Mouse (Mus musculus): ENCODE measurements around the gene Rilpl1. TPM values are rescaled to one million over a fixed set of nuclear protein-coding genes. Genes with fewer than 3 reads are reported as not detected.

Gene Rilpl1
- polyA plus RNA-seq, 1 experiment, result 3.6 TPM

DNA sequence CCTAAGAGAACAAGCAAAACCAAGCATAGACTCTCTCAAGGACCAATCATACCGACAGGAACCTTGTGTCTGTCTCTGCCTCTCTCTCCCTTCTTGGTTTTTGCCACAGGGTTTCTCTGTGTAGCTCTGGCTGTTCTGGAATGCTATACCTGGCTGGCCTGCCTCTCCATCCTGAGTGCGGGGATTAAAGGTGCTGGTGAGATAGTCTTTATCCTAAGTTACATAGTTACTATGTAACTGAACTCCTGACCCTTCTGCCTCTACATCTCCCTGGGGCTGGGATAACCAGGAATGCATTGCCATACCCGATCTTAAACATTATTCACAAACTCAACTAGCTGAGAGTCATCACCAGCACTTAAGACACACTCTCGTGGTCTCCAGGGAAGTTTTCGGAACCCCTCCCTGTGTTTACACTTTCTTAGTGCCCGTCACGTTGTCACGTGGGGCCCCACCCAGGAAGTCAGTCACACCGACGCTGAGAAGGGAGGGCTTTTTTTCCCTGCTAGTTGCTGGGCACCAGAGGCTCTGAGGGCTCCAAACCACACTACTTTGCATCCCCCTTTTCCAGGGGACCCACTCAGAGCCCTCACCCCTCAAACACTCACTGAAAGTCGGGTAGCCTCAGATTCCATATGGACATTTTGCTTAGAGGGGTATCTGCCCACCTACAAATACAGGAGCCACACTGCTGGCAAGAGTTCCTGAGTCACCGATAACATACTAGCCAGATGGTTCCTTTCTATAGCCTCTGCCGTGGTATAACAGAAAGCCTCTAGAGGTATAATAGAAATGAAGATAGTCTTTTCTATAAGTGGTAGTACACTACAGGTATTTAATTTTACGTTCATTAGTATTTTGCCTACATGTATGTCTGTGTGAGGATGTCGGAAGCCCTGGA is 34.3 kb downstream of the Rilpl1 start:
- WGBS, result 35% methylated on average over 15 of the region's 15 CpGs
- Histone ChIP-seq H3K4me1 (ENCODE audit: control insufficient read depth, insufficient read depth, insufficient read length) (peaks cover 19% of the 10 kb centered on the region; the same call in 1 of the 2 replicates), H3K27ac (ENCODE audit: insufficient read depth, low read length) (peak overlapping the region; percentile 65), H3K36me3 (ENCODE audit: control insufficient read depth, insufficient read depth, low read length) (no peaks in the 10 kb centered on the region), H3K27me3 (ENCODE audit: control insufficient read depth, insufficient read depth, low read length) (no peaks in the 10 kb centered on the region), H3K4me3 (ENCODE audit: extremely low read depth, insufficient read depth, insufficient read length) (no peak overlapping the region)
- TF ChIP-seq CTCF (IDR thresholded peaks at IDR 0.05; ENCODE audit: extremely low read depth, insufficient read depth, insufficient read length, insufficient replicate concordance) (no peak), POLR2A (IDR thresholded peaks at IDR 0.05; ENCODE audit: low read depth, low read length) (no peak)
- DNase-seq (ENCODE audit: low read depth in 1 of 2, low spot score in 2 of 2), result peak; percentile 51 to 81

DNA sequence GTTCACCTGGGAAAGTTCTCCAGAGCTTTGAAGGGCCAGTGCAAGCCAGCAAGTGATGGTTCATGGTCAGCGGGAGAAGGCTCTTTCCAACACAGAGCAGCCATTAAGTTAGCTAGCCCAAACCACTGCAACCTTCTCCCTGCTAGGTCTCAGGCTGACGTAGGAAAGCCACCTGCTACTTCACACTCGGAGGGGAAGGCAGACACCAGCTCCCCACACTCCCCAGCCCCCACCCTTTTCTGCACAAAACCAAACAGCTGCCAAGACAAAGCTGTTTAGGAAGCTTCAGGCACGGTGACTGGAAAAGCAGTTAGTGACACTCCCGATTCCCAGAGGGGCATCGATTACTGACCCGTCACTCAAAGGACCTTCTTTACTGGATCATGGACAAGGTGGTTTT is 35.6 kb downstream of the Rilpl1 start:
- Histone ChIP-seq H3K4me3 (ENCODE audit: extremely low read depth, insufficient read depth, insufficient read length) (no peak overlapping the region), H3K27ac (ENCODE audit: insufficient read depth, low read length) (no peak overlapping the region), H3K27me3 (ENCODE audit: control insufficient read depth, insufficient read depth, low read length) (no peaks in the 10 kb centered on the region), H3K36me3 (ENCODE audit: control insufficient read depth, insufficient read depth, low read length) (no peaks in the 10 kb centered on the region), H3K4me1 (ENCODE audit: control insufficient read depth, insufficient read depth, insufficient read length) (peaks cover 16% of the 10 kb centered on the region; the same call in 1 of the 2 replicates)
- no peak for DNase-seq (ENCODE audit: low read depth in 1 of 2, low spot score in 2 of 2)
- WGBS, result 63% methylated on average over 7 of the region's 7 CpGs
- TF ChIP-seq CTCF (IDR thresholded peaks at IDR 0.05; ENCODE audit: extremely low read depth, insufficient read depth, insufficient read length, insufficient replicate concordance), result no peak
- TF ChIP-seq POLR2A (IDR thresholded peaks at IDR 0.05; ENCODE audit: low read depth, low read length), result no peak

DNA sequence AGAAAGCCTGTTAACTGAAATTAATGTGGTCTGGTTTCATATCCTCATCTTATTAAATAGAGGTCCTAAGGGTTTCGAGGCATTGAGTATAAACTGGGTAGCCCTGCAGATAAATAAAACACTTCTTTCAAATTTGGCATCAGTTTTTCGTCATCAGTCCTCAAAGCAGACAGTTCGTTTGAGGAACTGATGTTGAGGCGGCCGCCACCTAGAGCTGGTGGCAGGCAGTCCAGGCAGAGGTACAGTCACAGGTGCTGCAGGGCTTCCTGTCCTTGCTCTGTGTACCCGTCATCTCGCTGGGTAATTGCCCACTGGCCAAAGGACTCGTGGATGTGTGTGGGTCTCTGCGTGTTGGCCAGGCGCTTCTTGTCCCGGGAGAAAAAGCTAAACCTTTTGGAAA is 37.7 kb downstream of the Rilpl1 start:
- 39% methylated on average over 11 of the region's 11 CpGs for WGBS
- Histone ChIP-seq H3K36me3 (ENCODE audit: control insufficient read depth, insufficient read depth, low read length) (no peaks in the 10 kb centered on the region), H3K27me3 (ENCODE audit: control insufficient read depth, insufficient read depth, low read length) (no peaks in the 10 kb centered on the region), H3K4me3 (ENCODE audit: extremely low read depth, insufficient read depth, insufficient read length) (no peak overlapping the region), H3K4me1 (ENCODE audit: control insufficient read depth, insufficient read depth, insufficient read length) (peaks cover 14% of the 10 kb centered on the region; the same call in 1 of the 2 replicates), H3K27ac (ENCODE audit: insufficient read depth, low read length) (no peak overlapping the region)
- TF ChIP-seq POLR2A (IDR thresholded peaks at IDR 0.05; ENCODE audit: low read depth, low read length) (no peak), CTCF (IDR thresholded peaks at IDR 0.05; ENCODE audit: extremely low read depth, insufficient read depth, insufficient read length, insufficient replicate concordance) (peak; percentile 45; the same call in 1 of the 2 replicates)
- peak; percentile 38 to 54 for DNase-seq (ENCODE audit: low read depth in 1 of 2, low spot score in 2 of 2)

DNA sequence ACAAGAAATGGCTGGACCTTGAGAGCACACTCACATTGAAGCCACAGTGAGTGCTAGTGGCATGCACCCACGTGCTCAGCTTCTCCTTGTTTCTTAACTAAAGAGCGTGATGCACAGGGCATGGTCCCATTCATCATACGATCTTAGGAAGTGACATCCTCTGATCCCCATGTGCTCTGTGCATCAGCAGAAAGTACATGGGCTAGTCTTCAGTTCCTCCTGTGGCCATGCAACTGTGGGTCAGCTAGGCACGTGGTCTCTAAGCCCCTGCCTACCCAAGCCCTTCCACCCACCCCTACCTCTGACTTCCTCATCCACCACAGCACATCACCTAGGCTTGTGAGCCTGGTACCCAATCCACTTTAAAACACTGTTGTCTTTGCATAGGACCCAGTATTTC is 38.6 kb downstream of the Rilpl1 start:
- Histone ChIP-seq H3K27ac (ENCODE audit: insufficient read depth, low read length) (no peak overlapping the region), H3K27me3 (ENCODE audit: control insufficient read depth, insufficient read depth, low read length) (no peaks in the 10 kb centered on the region), H3K4me3 (ENCODE audit: extremely low read depth, insufficient read depth, insufficient read length) (no peak overlapping the region), H3K4me1 (ENCODE audit: control insufficient read depth, insufficient read depth, insufficient read length) (peaks cover 9% of the 10 kb centered on the region; the same call in 1 of the 2 replicates), H3K36me3 (ENCODE audit: control insufficient read depth, insufficient read depth, low read length) (no peaks in the 10 kb centered on the region)
- WGBS, result 54% methylated on average over 4 of the region's 4 CpGs
- TF ChIP-seq CTCF (IDR thresholded peaks at IDR 0.05; ENCODE audit: extremely low read depth, insufficient read depth, insufficient read length, insufficient replicate concordance) (no peak), POLR2A (IDR thresholded peaks at IDR 0.05; ENCODE audit: low read depth, low read length) (no peak)
- no peak for DNase-seq (ENCODE audit: low read depth in 1 of 2, low spot score in 2 of 2)

DNA sequence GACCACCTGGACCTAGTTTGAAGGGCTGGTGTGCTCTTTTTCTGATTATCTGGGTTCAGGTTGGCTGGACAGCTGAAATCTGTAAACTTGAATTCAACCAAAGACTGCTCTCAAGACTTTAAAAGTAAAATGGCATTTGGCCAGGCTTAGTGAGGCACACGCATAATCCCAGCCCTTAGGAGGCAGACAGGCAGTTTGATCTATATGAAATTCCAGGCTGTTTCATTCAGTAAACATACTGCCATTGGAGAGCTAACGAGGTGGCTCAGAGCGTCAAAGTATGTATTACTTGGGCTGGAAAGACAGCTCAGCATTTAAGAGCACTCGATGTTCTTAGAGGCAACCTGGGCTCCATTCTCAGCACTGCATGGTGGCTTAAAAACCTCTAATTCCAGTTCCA is 39.5 kb downstream of the Rilpl1 start:
- no peak for DNase-seq (ENCODE audit: low read depth in 1 of 2, low spot score in 2 of 2)
- Histone ChIP-seq H3K27me3 (ENCODE audit: control insufficient read depth, insufficient read depth, low read length) (no peaks in the 10 kb centered on the region), H3K4me3 (ENCODE audit: extremely low read depth, insufficient read depth, insufficient read length) (no peak overlapping the region), H3K27ac (ENCODE audit: insufficient read depth, low read length) (no peak overlapping the region), H3K36me3 (ENCODE audit: control insufficient read depth, insufficient read depth, low read length) (no peaks in the 10 kb centered on the region), H3K4me1 (ENCODE audit: control insufficient read depth, insufficient read depth, insufficient read length) (peaks cover 8% of the 10 kb centered on the region; the same call in 1 of the 2 replicates)
- no peak for TF ChIP-seq CTCF (IDR thresholded peaks at IDR 0.05; ENCODE audit: extremely low read depth, insufficient read depth, insufficient read length, insufficient replicate concordance)
- no peak for TF ChIP-seq POLR2A (IDR thresholded peaks at IDR 0.05; ENCODE audit: low read depth, low read length)
- WGBS, result 93% methylated on average over 4 of the region's 4 CpGs

DNA sequence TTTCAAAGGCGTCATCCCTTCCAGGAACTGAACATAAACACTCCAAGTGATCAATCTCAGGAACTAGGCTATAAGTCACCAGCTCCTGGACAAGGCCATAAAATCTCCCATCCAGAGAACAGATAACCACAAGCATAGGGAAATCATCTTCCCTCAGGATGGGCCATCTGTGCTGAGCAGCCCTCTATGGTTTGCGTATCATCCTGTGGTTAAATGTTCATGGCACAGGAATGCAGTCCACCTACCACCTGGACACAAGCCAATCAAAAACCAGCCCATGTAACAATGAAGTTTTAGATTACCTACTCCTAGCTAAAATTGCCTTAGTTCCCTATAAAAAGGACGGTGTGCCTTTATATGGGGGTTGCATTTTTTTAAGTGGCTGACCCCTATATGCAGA is 42.3 kb downstream of the Rilpl1 start:
- no peak for DNase-seq (ENCODE audit: low read depth in 1 of 2, low spot score in 2 of 2)
- Histone ChIP-seq H3K4me3 (ENCODE audit: extremely low read depth, insufficient read depth, insufficient read length) (no peak overlapping the region), H3K27me3 (ENCODE audit: control insufficient read depth, insufficient read depth, low read length) (no peaks in the 10 kb centered on the region), H3K36me3 (ENCODE audit: control insufficient read depth, insufficient read depth, low read length) (no peaks in the 10 kb centered on the region), H3K27ac (ENCODE audit: insufficient read depth, low read length) (no peak overlapping the region), H3K4me1 (ENCODE audit: control insufficient read depth, insufficient read depth, insufficient read length) (peaks cover 4% of the 10 kb centered on the region; the same call in 1 of the 2 replicates)
- WGBS, result 91% methylated on average over 3 of the region's 3 CpGs
- TF ChIP-seq POLR2A (IDR thresholded peaks at IDR 0.05; ENCODE audit: low read depth, low read length) (no peak), CTCF (IDR thresholded peaks at IDR 0.05; ENCODE audit: extremely low read depth, insufficient read depth, insufficient read length, insufficient replicate concordance) (no peak)

DNA sequence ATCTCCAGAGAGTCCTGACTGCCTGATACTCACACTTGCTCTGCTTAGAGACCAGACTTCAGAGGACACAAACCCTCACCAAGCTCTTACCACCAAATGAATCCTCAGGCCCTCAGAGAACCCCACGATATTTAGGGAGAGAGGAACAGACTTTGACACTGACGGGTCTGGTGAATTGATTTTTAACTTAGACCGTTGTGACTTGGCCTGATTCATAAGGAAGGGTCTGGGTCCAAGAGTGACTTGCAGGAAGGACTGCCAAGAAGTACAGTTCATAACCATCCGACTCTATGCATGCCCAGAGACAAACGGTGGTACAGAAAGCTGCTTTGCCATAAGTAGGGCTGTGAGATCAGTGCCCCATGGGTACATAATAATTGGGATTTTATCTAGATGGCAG is 45.5 kb downstream of the Rilpl1 start:
- no peak for TF ChIP-seq CTCF (IDR thresholded peaks at IDR 0.05; ENCODE audit: extremely low read depth, insufficient read depth, insufficient read length, insufficient replicate concordance)
- no peak for TF ChIP-seq POLR2A (IDR thresholded peaks at IDR 0.05; ENCODE audit: low read depth, low read length)
- H3K27ac ChIP-seq (ENCODE audit: insufficient read depth, low read length), result no peak overlapping the region
- H3K36me3 ChIP-seq (ENCODE audit: control insufficient read depth, insufficient read depth, low read length), result no peaks in the 10 kb centered on the region
- no peaks in the 10 kb centered on the region for H3K4me1 ChIP-seq (ENCODE audit: control insufficient read depth, insufficient read depth, insufficient read length)
- H3K4me3 ChIP-seq (ENCODE audit: extremely low read depth, insufficient read depth, insufficient read length), result no peak overlapping the region
- WGBS, result 91% methylated on average over 5 of the region's 5 CpGs
- H3K27me3 ChIP-seq (ENCODE audit: control insufficient read depth, insufficient read depth, low read length), result no peaks in the 10 kb centered on the region
- no peak for DNase-seq (ENCODE audit: low read depth in 1 of 2, low spot score in 2 of 2)

All from spleen, adult 2 months (tissue).